Mouse (Mus musculus) CH12.LX (cell line): ENCODE measurements around the gene Gm20388.

ENCODE experiments used
- CHD2 ChIP-seq: IDR thresholded peaks from 2 replicates; pipeline ENCODE4 v1.6.1; 2011; ENCODE audit warnings: low read length, improper control_type of control experiment
- CTCF ChIP-seq, 2 experiments: IDR thresholded peaks in 1 of 2; conservative IDR thresholded peaks in 1 of 2; 2 replicates each; pipeline ENCODE4 v1.5.1; 2011 to 2012; ENCODE audit warnings: low read depth in 2 of 2, low read length in 2 of 2, improper control_type of control experiment in 1 of 2, inconsistent platforms in 1 of 2, mild to moderate bottlenecking in 1 of 2, moderate library complexity in 1 of 2
- EP300 ChIP-seq: IDR thresholded peaks from 2 replicates; pipeline ENCODE4 v1.6.1; 2011; ENCODE audit warnings: low read length, improper control_type of control experiment
- HCFC1 ChIP-seq: IDR thresholded peaks from 2 replicates; pipeline ENCODE4 v1.6.1; 2012; ENCODE audit warnings: low read depth, mild to moderate bottlenecking, inconsistent platforms, low read length, improper control_type of control experiment
- IRF4 ChIP-seq: IDR thresholded peaks from 2 replicates; pipeline ENCODE4 v1.6.1; 2014; ENCODE audit warnings: low read depth, mild to moderate bottlenecking, inconsistent platforms, low read length, improper control_type of control experiment
- JUN ChIP-seq: IDR thresholded peaks from 2 replicates; pipeline ENCODE4 v1.6.1; 2011; ENCODE audit warnings: low read depth, mild to moderate bottlenecking, low read length, improper control_type of control experiment, moderate library complexity; ENCODE audit not compliant: insufficient read depth
- JUND ChIP-seq: conservative IDR thresholded peaks from 2 replicates; pipeline ENCODE4 v1.6.1; 2011; ENCODE audit warnings: low read depth, low read length, improper control_type of control experiment
- KAT2A ChIP-seq: IDR thresholded peaks from 2 replicates; pipeline ENCODE4 v1.6.1; 2012; ENCODE audit warnings: low read length, improper control_type of control experiment, inconsistent platforms; ENCODE audit not compliant: insufficient replicate concordance
- MAX ChIP-seq: IDR thresholded peaks from 2 replicates; pipeline ENCODE4 v1.6.1; 2011; ENCODE audit warnings: low read length, improper control_type of control experiment
- MAZ ChIP-seq: IDR thresholded peaks from 2 replicates; pipeline ENCODE4 v1.6.1; 2012; ENCODE audit warnings: low read depth, mild to moderate bottlenecking, inconsistent platforms, low read length, improper control_type of control experiment, moderate library complexity
- MEF2A ChIP-seq: IDR thresholded peaks from 2 replicates; pipeline ENCODE4 v1.6.1; 2014; ENCODE audit warnings: low read depth, mild to moderate bottlenecking, inconsistent platforms, low read length, improper control_type of control experiment, borderline replicate concordance
- POLR2A ChIP-seq: IDR thresholded peaks from 2 replicates; pipeline ENCODE4 v1.6.1; 2011; ENCODE audit warnings: low read depth, mild to moderate bottlenecking, improper control_type of control experiment, low read length
- SMC3 ChIP-seq: IDR thresholded peaks from 2 replicates; pipeline ENCODE4 v1.6.1; 2011; ENCODE audit warnings: low read depth, low read length, improper control_type of control experiment
- UBTF ChIP-seq: IDR thresholded peaks from 2 replicates; pipeline ENCODE4 v1.6.1; 2012; ENCODE audit warnings: low read depth, mild to moderate bottlenecking, inconsistent platforms, low read length, improper control_type of control experiment, moderate library complexity

- no peak for TF ChIP-seq POLR2A
- no peak for TF ChIP-seq CTCF (conservative IDR thresholded peaks at IDR 0.05 in 1 of 2, IDR thresholded peaks at IDR 0.05 in 1 of 2; ENCODE audit: low read depth in 2 of 2, low read length in 2 of 2)
- no peak for TF ChIP-seq KAT2A
- TF ChIP-seq CHD2 = no peak
- TF ChIP-seq SMC3 = no peak
- no peak for TF ChIP-seq EP300
- no peak for TF ChIP-seq JUND
- no peak for TF ChIP-seq MAX
- TF ChIP-seq HCFC1 = no peak
- no peak for TF ChIP-seq MAZ
- TF ChIP-seq UBTF = no peak
- no peak for TF ChIP-seq MEF2A
- no peak for TF ChIP-seq JUN
- TF ChIP-seq IRF4 = no peak
Observed at GRCm38 (mm10) chr8:122511552-122511951, 2600.9 kb downstream of the Gm20388 start.
